Mouse (Mus musculus) MEL (cell line): ENCODE measurements at regions not wholly inside any gene's neighbourhood (a gene's known extent, or its start where the extent isn't known, plus 50 kb on each side); places are given as distances from the start of the nearest gene placed in this dataset.

Experiments
- DNase-seq: peaks from one replicate; pipeline ENCODE4 v3.0.0; 2011; ENCODE audit warnings: low read depth, low spot score
- H3K27ac ChIP-seq: 2 replicates; pipeline ENCODE4 v1.5.1; 2012; ENCODE audit warnings: low read depth, mild to moderate bottlenecking, control low read depth, low read length, moderate library complexity; ENCODE audit not compliant: control insufficient read depth
- H3K27me3 ChIP-seq, 2 experiments: fragments of 150-350 bp in 1 of 2; sonication (generic) in 1 of 2; 2 replicates each; pipeline ENCODE4 v1.6.1; 2012; ENCODE audit warnings: low read length in 2 of 2, mild to moderate bottlenecking in 2 of 2, improper control_type of control experiment in 1 of 2, moderate library complexity in 1 of 2; ENCODE audit not compliant: insufficient read depth in 2 of 2, control insufficient read depth in 1 of 2
- H3K36me3 ChIP-seq, 2 experiments: 2 replicates each; pipeline ENCODE4 v1.6.1; 2012 to 2014; ENCODE audit warnings: low read length in 2 of 2, improper control_type of control experiment in 1 of 2, inconsistent platforms in 1 of 2, mild to moderate bottlenecking in 1 of 2; ENCODE audit not compliant: insufficient read depth in 2 of 2, control insufficient read depth in 1 of 2
- H3K4me1 ChIP-seq, 2 experiments: fragments of 150-350 bp in 1 of 2; sonication (generic) in 1 of 2; 2 replicates each; pipeline ENCODE4 v1.6.1; 2012; ENCODE audit warnings: low read length in 2 of 2, improper control_type of control experiment in 1 of 2, mild to moderate bottlenecking in 1 of 2; ENCODE audit not compliant: insufficient read depth in 2 of 2, control insufficient read depth in 1 of 2
- H3K4me3 ChIP-seq, 2 experiments: fragments of 150-350 bp in 1 of 2; sonication (generic) in 1 of 2; 2 replicates each; pipeline ENCODE4 v1.5.1; 2012; ENCODE audit warnings: low read depth in 2 of 2, low read length in 2 of 2, mild to moderate bottlenecking in 2 of 2, moderate library complexity in 2 of 2, control low read depth in 1 of 2, improper control_type of control experiment in 1 of 2; ENCODE audit not compliant: control insufficient read depth in 1 of 2, insufficient read depth in 1 of 2
- H3K79me2 ChIP-seq: 2 replicates; pipeline ENCODE4 v1.6.1; 2012; ENCODE audit warnings: mild to moderate bottlenecking, low read length, moderate library complexity; ENCODE audit not compliant: control insufficient read depth, poor library complexity, insufficient read depth
- H3K9ac ChIP-seq: 2 replicates; pipeline ENCODE4 v1.6.1; 2012; ENCODE audit warnings: low read depth, mild to moderate bottlenecking, control low read depth, low read length, moderate library complexity; ENCODE audit not compliant: control insufficient read depth, poor library complexity, severe bottlenecking
- H3K9me3 ChIP-seq: fragments of 150-350 bp; sonication (generic); replicated peaks from 2 replicates; pipeline ENCODE4 v1.6.1; 2012; ENCODE audit warnings: mild to moderate bottlenecking, low read length, improper control_type of control experiment, moderate library complexity; ENCODE audit not compliant: insufficient read depth
- CHD1 ChIP-seq: IDR thresholded peaks from 2 replicates; pipeline ENCODE4 v1.6.1; 2012; ENCODE audit warnings: low read depth, mild to moderate bottlenecking, inconsistent platforms, low read length, improper control_type of control experiment
- CTCF ChIP-seq, 3 experiments: IDR thresholded peaks in 2 of 3; conservative IDR thresholded peaks in 1 of 3; 2 replicates each; pipeline ENCODE4 v1.5.1; 2011 to 2012; ENCODE audit warnings: low read length in 3 of 3, low read depth in 2 of 3, mild to moderate bottlenecking in 2 of 3, improper control_type of control experiment in 1 of 3, inconsistent platforms in 1 of 3, mixed read lengths in 1 of 3, moderate library complexity in 1 of 3; ENCODE audit not compliant: control insufficient read depth in 1 of 3, insufficient read depth in 1 of 3, poor library complexity in 1 of 3, severe bottlenecking in 1 of 3
- ELF1 ChIP-seq: IDR thresholded peaks from 2 replicates; pipeline ENCODE4 v1.6.1; 2014; ENCODE audit warnings: low read depth, mild to moderate bottlenecking, inconsistent platforms, low read length, improper control_type of control experiment, moderate library complexity
- GATA1 ChIP-seq: IDR thresholded peaks from 2 replicates; pipeline ENCODE4 v1.6.1; 2011; ENCODE audit warnings: low read depth, low read length, improper control_type of control experiment
- HCFC1 ChIP-seq: IDR thresholded peaks from 2 replicates; pipeline ENCODE4 v1.6.1; 2012; ENCODE audit warnings: low read depth, mild to moderate bottlenecking, inconsistent platforms, low read length, improper control_type of control experiment, moderate library complexity
- JUND ChIP-seq: IDR thresholded peaks from 2 replicates; pipeline ENCODE4 v1.6.1; 2011; ENCODE audit warnings: low read depth, mild to moderate bottlenecking, improper control_type of control experiment, low read length
- MAFK ChIP-seq: IDR thresholded peaks from 2 replicates; pipeline ENCODE4 v1.6.1; 2011; ENCODE audit warnings: low read depth, mild to moderate bottlenecking, low read length, improper control_type of control experiment, borderline replicate concordance
- MXI1 ChIP-seq: IDR thresholded peaks from 2 replicates; pipeline ENCODE4 v1.6.1; 2011; ENCODE audit warnings: mild to moderate bottlenecking, low read depth, low read length, improper control_type of control experiment
- NELFE ChIP-seq: IDR thresholded peaks from 2 replicates; pipeline ENCODE4 v1.6.1; 2011; ENCODE audit warnings: low read depth, low read length, improper control_type of control experiment
- POLR2A ChIP-seq, 2 experiments: IDR thresholded peaks; 2 replicates each; pipeline ENCODE4 v1.6.1; 2011 to 2012; ENCODE audit warnings: low read length in 2 of 2, mild to moderate bottlenecking in 2 of 2, control low read depth in 1 of 2, improper control_type of control experiment in 1 of 2, low read depth in 1 of 2, moderate library complexity in 1 of 2; ENCODE audit not compliant: control insufficient read depth in 1 of 2, insufficient read depth in 1 of 2, poor library complexity in 1 of 2
- POLR2AphosphoS5 ChIP-seq: IDR thresholded peaks from 2 replicates; pipeline ENCODE4 v1.6.1; 2012; ENCODE audit warnings: low read depth, borderline replicate concordance, mild to moderate bottlenecking, inconsistent platforms, low read length, moderate library complexity, mixed read lengths
- RCOR1 ChIP-seq: IDR thresholded peaks from 2 replicates; pipeline ENCODE4 v1.6.1; 2012; ENCODE audit warnings: low read depth, mild to moderate bottlenecking, inconsistent platforms, low read length, improper control_type of control experiment
- SIN3A ChIP-seq: IDR thresholded peaks from 2 replicates; pipeline ENCODE4 v1.6.1; 2012; ENCODE audit warnings: low read length, improper control_type of control experiment, inconsistent platforms
- TAL1 ChIP-seq: IDR thresholded peaks from 2 replicates; pipeline ENCODE4 v1.6.1; 2012; ENCODE audit warnings: mild to moderate bottlenecking, inconsistent platforms, low read length, moderate library complexity, mixed read lengths
- TBP ChIP-seq: IDR thresholded peaks from 2 replicates; pipeline ENCODE4 v1.8.0; 2011; ENCODE audit warnings: low read depth, low read length, improper control_type of control experiment
- TCF12 ChIP-seq: IDR thresholded peaks from 2 replicates; pipeline ENCODE4 v1.6.1; 2014; ENCODE audit warnings: low read depth, mild to moderate bottlenecking, inconsistent platforms, low read length, improper control_type of control experiment, moderate library complexity
- USF1 ChIP-seq: IDR thresholded peaks from 2 replicates; pipeline ENCODE4 v1.6.1; 2014; ENCODE audit warnings: low read depth, mild to moderate bottlenecking, inconsistent platforms, low read length, improper control_type of control experiment, moderate library complexity
- USF2 ChIP-seq, 2 experiments: IDR thresholded peaks; 2 replicates each; pipeline ENCODE4 v1.6.1; 2011 to 2012; ENCODE audit warnings: improper control_type of control experiment in 2 of 2, low read length in 2 of 2, borderline replicate concordance in 1 of 2, inconsistent platforms in 1 of 2, low read depth in 1 of 2, mild to moderate bottlenecking in 1 of 2; ENCODE audit not compliant: insufficient read depth in 1 of 2
- ZC3H11A ChIP-seq: IDR thresholded peaks from 2 replicates; pipeline ENCODE4 v1.6.1; 2012; ENCODE audit warnings: low read depth, mild to moderate bottlenecking, inconsistent platforms, low read length, improper control_type of control experiment
- ZKSCAN1 ChIP-seq: IDR thresholded peaks from 2 replicates; pipeline ENCODE4 v1.6.1; 2012; ENCODE audit warnings: low read depth, mild to moderate bottlenecking, inconsistent platforms, low read length, improper control_type of control experiment, moderate library complexity
- ZMIZ1 ChIP-seq: IDR thresholded peaks from 2 replicates; pipeline ENCODE4 v1.6.1; 2012; ENCODE audit warnings: low read depth, mild to moderate bottlenecking, inconsistent platforms, low read length, improper control_type of control experiment, moderate library complexity

DNA sequence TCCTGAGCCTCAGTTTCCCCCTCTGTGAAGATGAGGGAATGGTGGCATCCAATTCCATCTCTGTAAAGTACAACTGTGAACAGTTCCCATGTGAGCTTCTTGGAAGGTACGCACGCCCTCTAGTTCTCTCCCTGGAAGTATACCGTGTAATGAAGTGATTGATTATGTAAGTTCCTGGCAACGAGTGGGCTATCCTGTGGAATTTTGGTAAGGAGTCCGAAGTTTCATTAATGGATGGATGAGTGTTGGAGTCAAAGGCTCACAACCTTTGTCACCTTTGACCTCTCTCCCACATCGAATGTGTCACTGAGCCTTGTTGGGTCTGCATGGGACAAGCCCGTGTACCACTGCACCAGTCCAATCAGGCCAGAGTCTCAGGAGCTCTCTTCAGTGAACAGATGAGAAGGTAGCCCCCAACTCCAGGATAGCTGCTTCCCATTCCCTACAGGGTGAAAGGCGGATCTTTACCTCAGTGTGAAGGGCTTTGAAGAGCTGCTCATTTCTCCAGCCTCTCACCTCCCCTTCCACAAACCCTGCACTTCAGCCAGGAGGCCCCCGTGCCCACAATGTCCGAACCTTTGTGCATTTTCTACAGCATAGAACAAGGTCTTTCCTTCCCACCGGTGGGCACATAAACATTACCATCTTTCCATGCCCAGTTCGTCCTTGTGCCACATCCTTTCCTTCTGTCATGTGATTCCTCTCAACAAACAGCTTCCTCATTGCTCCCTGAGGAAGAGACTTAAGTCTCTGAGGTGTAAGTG is 217.8 kb downstream of the Mycn start:
- H3K4me3 ChIP-seq = no peak overlapping the region
- no peaks in the 10 kb centered on the region for H3K9me3 ChIP-seq
- DNase-seq = no peak
- no peak overlapping the region for H3K9ac ChIP-seq
- H3K27ac ChIP-seq = no peak overlapping the region
- H3K27me3 ChIP-seq = no peaks in the 10 kb centered on the region
- H3K36me3 ChIP-seq = no peaks in the 10 kb centered on the region
- no peak for TF ChIP-seq CHD1
- no peak for TF ChIP-seq GATA1
- no peak for TF ChIP-seq POLR2AphosphoS5
- no peak for TF ChIP-seq ZKSCAN1
- TF ChIP-seq POLR2A (IDR thresholded peaks at IDR 0.05; ENCODE audit: control insufficient read depth in 1 of 2, insufficient read depth in 1 of 2, low read depth in 1 of 2, low read length in 2 of 2, poor library complexity in 1 of 2) = no peak
- TF ChIP-seq RCOR1 = no peak
- no peak for TF ChIP-seq HCFC1
- no peak for TF ChIP-seq MAFK
- no peak for TF ChIP-seq SIN3A
- no peak for TF ChIP-seq TAL1
- TF ChIP-seq USF1 = no peak
- no peak for TF ChIP-seq MXI1
- TF ChIP-seq ELF1 = no peak
- H3K79me2 ChIP-seq = no peaks in the 10 kb centered on the region
- H3K4me1 ChIP-seq = no peaks in the 10 kb centered on the region

DNA sequence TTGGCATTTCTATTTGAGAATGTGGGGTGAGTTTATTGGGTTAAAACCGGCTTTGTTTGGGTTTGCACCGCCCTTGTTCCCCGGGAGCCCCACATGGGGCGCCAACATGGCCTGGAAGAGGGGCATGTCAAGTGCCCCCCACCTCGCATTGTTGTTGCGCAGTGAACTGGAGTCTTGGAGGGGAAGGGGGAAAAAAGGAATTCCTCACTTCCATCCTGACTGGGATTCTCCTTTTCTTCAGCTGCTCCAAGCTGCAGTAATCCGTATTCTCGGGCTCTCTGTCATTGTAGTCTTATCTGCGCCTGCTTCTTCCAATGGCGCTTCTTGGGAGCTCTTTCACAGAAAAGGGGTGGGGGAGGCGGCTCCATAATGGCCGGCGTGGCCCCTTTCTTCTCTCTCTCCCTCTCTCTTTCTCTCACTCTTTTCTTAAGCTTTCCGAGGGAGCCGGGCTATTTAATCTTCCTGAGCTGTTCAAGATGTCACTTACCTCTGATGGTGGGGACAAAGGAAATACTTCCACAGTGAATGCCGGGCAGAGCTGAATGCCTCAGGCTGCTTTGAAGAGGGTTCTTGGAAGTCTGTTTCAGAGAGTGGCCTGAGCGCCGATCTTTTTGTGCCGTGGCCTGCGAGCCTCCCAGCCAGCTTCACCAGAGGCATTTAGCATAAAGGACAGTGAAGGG is 218.6 kb downstream of the Mycn start:
- Histone ChIP-seq H3K79me2 (no peaks in the 10 kb centered on the region), H3K4me3 (no peak overlapping the region), H3K27me3 (no peaks in the 10 kb centered on the region), H3K9me3 (no peaks in the 10 kb centered on the region), H3K27ac (no peak overlapping the region), H3K4me1 (no peaks in the 10 kb centered on the region), H3K9ac (no peak overlapping the region), H3K36me3 (no peaks in the 10 kb centered on the region)
- TF ChIP-seq RCOR1 (no peak), CTCF (IDR thresholded peaks at IDR 0.05 in 2 of 3, conservative IDR thresholded peaks at IDR 0.05 in 1 of 3; ENCODE audit: control insufficient read depth in 1 of 3, insufficient read depth in 1 of 3, low read depth in 2 of 3, low read length in 3 of 3, poor library complexity in 1 of 3, severe bottlenecking in 1 of 3) (no peak), ZKSCAN1 (no peak), MAFK (no peak), ZMIZ1 (no peak), ZC3H11A (no peak), TBP (no peak), JUND (no peak), GATA1 (no peak), SIN3A (no peak), TCF12 (no peak), POLR2AphosphoS5 (no peak), USF2 (IDR thresholded peaks at IDR 0.05; ENCODE audit: borderline replicate concordance in 1 of 2, insufficient read depth in 1 of 2, low read depth in 1 of 2, low read length in 2 of 2) (no peak), NELFE (no peak)
- no peak for DNase-seq
